Mouse (Mus musculus) forebrain, embryonic 11.5 days (tissue): ENCODE results near the gene Vstm2b. TPM values are rescaled to one million over a fixed set of nuclear protein-coding genes. Genes with fewer than 3 reads are reported as not detected.

Source experiments
- ATAC-seq: fragments of 200-750 bp; cut with Nextera tagmentation; replicated peaks from 2 replicates; pipeline ENCODE4 v1.8.0; 2017; ENCODE audit warnings: moderate TSS enrichment; ENCODE audit not compliant: low FRiP score
- DNase-seq: peaks from one replicate; pipeline ENCODE4 v3.0.0-alpha.2; 2017; ENCODE audit warnings: low spot score
- H3K27ac ChIP-seq: fragments of 300-500 bp; sonication (generic); 2 replicates; pipeline ENCODE4 v1.5.1; 2014; ENCODE audit warnings: low read depth, low read length
- H3K27me3 ChIP-seq: fragments of 300-500 bp; sonication (generic); 2 replicates; pipeline ENCODE4 v1.6.1; 2014; ENCODE audit warnings: mild to moderate bottlenecking, low read length, mixed read lengths; ENCODE audit not compliant: control insufficient read depth, insufficient read depth
- H3K36me3 ChIP-seq: fragments of 300-500 bp; sonication (generic); 2 replicates; pipeline ENCODE4 v1.6.1; 2014; ENCODE audit warnings: mild to moderate bottlenecking, low read length, moderate library complexity, mixed read lengths; ENCODE audit not compliant: control insufficient read depth, insufficient read depth
- H3K4me1 ChIP-seq: fragments of 300-500 bp; sonication (generic); replicated peaks from 2 replicates; pipeline ENCODE4 v1.6.1; 2014; ENCODE audit warnings: low read length, mixed read lengths; ENCODE audit not compliant: control insufficient read depth, insufficient read depth
- H3K4me2 ChIP-seq: fragments of 300-500 bp; sonication (generic); 2 replicates; pipeline ENCODE4 v1.6.1; 2014; ENCODE audit warnings: low read depth, mild to moderate bottlenecking, low read length, moderate library complexity, mixed read lengths; ENCODE audit not compliant: severe bottlenecking
- H3K4me3 ChIP-seq: fragments of 300-500 bp; sonication (generic); 2 replicates; pipeline ENCODE4 v1.5.1; 2014; ENCODE audit warnings: low read depth, low read length
- H3K9ac ChIP-seq: fragments of 300-500 bp; sonication (generic); 2 replicates; pipeline ENCODE4 v1.6.1; 2014; ENCODE audit warnings: low read length
- H3K9me3 ChIP-seq: fragments of 300-500 bp; sonication (generic); 2 replicates; pipeline ENCODE4 v1.6.1; 2016; ENCODE audit warnings: low read length, mixed read lengths; ENCODE audit not compliant: control insufficient read depth
- WGBS: fragments of 180-500 bp; shearing (Covaris S2); extraction: QIAGEN DNeasy Blood & Tissue Kit; methylation state at CpG from one replicate; pipeline ENCODE4 v1.1.7; 2014; 5-methylcytosine and 5-hydroxymethylcytosine counted together
- polyA plus RNA-seq: library from polyadenylated mRNA; unstranded; fragments of >200 nt; fragmentation: Nextera tagmentation; extraction: Ambion mirVana; gene quantifications from 2 replicates; pipeline ENCODE4 v1.2.1, GENCODE M21; 2014

The Vstm2b gene
- polyA plus RNA-seq, 1 experiment from 2014 or later, result 7.7 TPM

DNA sequence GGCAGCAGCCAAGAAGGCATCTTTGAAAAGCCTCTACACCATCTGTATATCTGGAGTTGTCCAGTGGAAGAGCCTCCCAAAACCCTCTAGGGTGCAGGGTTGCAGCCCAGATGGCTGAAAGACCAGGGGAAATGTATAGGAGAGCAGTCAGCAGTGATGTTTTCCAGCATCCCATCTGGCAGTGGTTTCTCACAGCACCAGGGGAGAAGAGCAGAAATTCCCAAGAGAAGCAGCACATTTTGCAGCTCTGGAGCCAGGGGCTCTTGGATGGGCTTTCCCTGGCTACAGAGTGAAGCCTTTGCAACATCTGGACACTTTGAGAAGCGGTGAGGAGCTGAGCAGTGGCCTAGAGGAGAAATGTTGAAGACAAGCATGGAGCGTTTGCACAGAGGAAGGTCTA lies 30.3 kb downstream of the Vstm2b start:
- Histone ChIP-seq H3K4me1 (no peaks in the 10 kb centered on the region), H3K27me3 (no peaks in the 10 kb centered on the region), H3K9me3 (no peaks in the 10 kb centered on the region), H3K9ac (no peak overlapping the region), H3K4me3 (no peak overlapping the region), H3K4me2 (no peak overlapping the region), H3K27ac (no peak overlapping the region), H3K36me3 (no peaks in the 10 kb centered on the region)
- ATAC-seq, result no peak
- WGBS, result 90% methylated on average over 2 of the region's 2 CpGs
- DNase-seq, result no peak

- no peak overlapping the region for H3K27ac ChIP-seq
- no peaks in the 10 kb centered on the region for H3K36me3 ChIP-seq
- H3K4me2 ChIP-seq, result no peak overlapping the region
- no peak overlapping the region for H3K4me3 ChIP-seq
- no peak for ATAC-seq
- no peaks in the 10 kb centered on the region for H3K27me3 ChIP-seq
- no peak overlapping the region for H3K9ac ChIP-seq
- WGBS, result 66% methylated on average over 4 of the region's 4 CpGs
- no peak for DNase-seq
- H3K9me3 ChIP-seq, result no peaks in the 10 kb centered on the region
- H3K4me1 ChIP-seq, result no peaks in the 10 kb centered on the region
Measured at GRCm38 (mm10) chr7:40936617-40937212, 38.6 kb downstream of the Vstm2b start.

GRCm38 (mm10) chr7:40939371-40939770 lies 41.2 kb downstream of the Vstm2b start:
- no peak for DNase-seq
- Histone ChIP-seq H3K27ac (no peak overlapping the region), H3K4me2 (no peak overlapping the region), H3K9ac (no peak overlapping the region), H3K9me3 (no peaks in the 10 kb centered on the region), H3K36me3 (no peaks in the 10 kb centered on the region), H3K27me3 (no peaks in the 10 kb centered on the region), H3K4me1 (no peaks in the 10 kb centered on the region), H3K4me3 (no peak overlapping the region)
- ATAC-seq, result no peak
- whole genome bisulfite sequencing, result 78% methylated on average over 1 of the region's 1 CpGs

- 0 out of 2 replicates have a peak, but pooled peaks have one; percentile 44 for ATAC-seq
- H3K4me2 ChIP-seq, result no peak overlapping the region
- H3K36me3 ChIP-seq, result no peaks in the 10 kb centered on the region
- WGBS, result 65% methylated on average over 3 of the region's 3 CpGs
- no peaks in the 10 kb centered on the region for H3K9me3 ChIP-seq
- H3K9ac ChIP-seq, result no peak overlapping the region
- no peak for DNase-seq
- no peak overlapping the region for H3K4me3 ChIP-seq
- H3K27me3 ChIP-seq, result no peaks in the 10 kb centered on the region
- H3K4me1 ChIP-seq, result no peaks in the 10 kb centered on the region
- H3K27ac ChIP-seq, result no peak overlapping the region
Measured at GRCm38 (mm10) chr7:40942233-40942935, 44.3 kb downstream of the Vstm2b start.

Other genes starting within 250 kb of the Vstm2b start
- gene 4930433I11Rik, start 89.2 kb downstream of the Vstm2b start, polyA plus RNA-seq, result not detected in 2 replicates
- not detected in 2 replicates for gene Gm4884, start 134.4 kb downstream of the Vstm2b start, polyA plus RNA-seq